Mouse (Mus musculus): ENCODE data around the gene Foxm1.

DNA sequence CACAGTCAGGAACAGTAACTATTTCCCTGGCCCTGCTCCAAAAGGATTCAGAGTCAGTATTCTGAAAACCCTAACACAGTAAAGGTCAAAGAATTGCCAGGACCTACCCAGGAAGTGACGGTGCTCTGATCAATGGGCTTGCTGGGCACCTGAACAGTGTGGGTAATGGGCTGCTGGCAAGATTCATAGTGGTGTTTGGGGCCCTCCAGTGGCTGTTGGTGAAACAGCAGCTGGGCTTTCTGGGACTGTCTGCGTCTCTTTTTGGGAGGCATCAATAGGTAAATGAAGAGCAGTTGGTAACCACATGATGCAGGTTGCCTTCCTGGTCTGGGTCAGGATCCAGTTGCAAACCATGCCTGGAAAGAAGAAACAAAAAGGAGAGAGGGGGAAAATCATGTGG is 3.8 kb upstream of the Foxm1 start:
- TF ChIP-seq CTCF (IDR thresholded peaks at IDR 0.05; ENCODE audit: low read depth), result peak; percentile 88
- TF ChIP-seq EP300 (optimal IDR thresholded peaks at IDR 0.05), result no peak
